Mouse (Mus musculus): ENCODE results near the gene Plppr3.

GRCm38 (mm10) chr10:79920958-79921535, 46.6 kb upstream of the Plppr3 start, which contains the start of gene R3hdm4:
- no peak for TF ChIP-seq CTCF (IDR thresholded peaks at IDR 0.05; ENCODE audit: extremely low read depth, insufficient read depth, insufficient read length, insufficient replicate concordance)
- no peak for TF ChIP-seq POLR2A (IDR thresholded peaks at IDR 0.05; ENCODE audit: low read depth, low read length)

Data from spleen, adult 2 months (tissue).